Mouse (Mus musculus) MEL-GATA-1-ER (cell line): ENCODE data around the gene Actr2.
"Not testable (repeated sequence)": the region's sequence is repeated elsewhere in the genome, so short reads cannot be mapped to it uniquely, and the experiment has no call there.

Source experiments
- DNase-seq: peaks from one replicate; pipeline ENCODE4 v3.0.0-alpha.2; 2012; ENCODE audit warnings: low read depth; ENCODE audit errors: extremely low read depth

Gene Actr2

GRCm38 (mm10) chr11:20116701-20117100 lies 4.0 kb upstream of the Actr2 start:
- DNase-seq: no peak

GRCm38 (mm10) chr11:20116030-20116551 lies 3.4 kb upstream of the Actr2 start:
- DNase-seq: no peak

- peak; percentile 92 for DNase-seq
Observed at GRCm38 (mm10) chr11:20112006-20112740, 540 bp downstream of the Actr2 start.

- DNase-seq: no peak
Observed at GRCm38 (mm10) chr11:20108151-20108550, 4.6 kb downstream of the Actr2 start.

GRCm38 (mm10) chr11:20107683-20108082 lies 5.0 kb downstream of the Actr2 start:
- peak; percentile 24 for DNase-seq

GRCm38 (mm10) chr11:20106946-20107345 lies 5.8 kb downstream of the Actr2 start:
- no peak for DNase-seq

- DNase-seq: no peak
Observed at GRCm38 (mm10) chr11:20103949-20104348, 8.8 kb downstream of the Actr2 start.

GRCm38 (mm10) chr11:20086306-20086705 lies 26.4 kb downstream of the Actr2 start:
- no peak for DNase-seq

GRCm38 (mm10) chr11:20085635-20086034 lies 27.1 kb downstream of the Actr2 start:
- no peak for DNase-seq

- DNase-seq: no peak
Observed at GRCm38 (mm10) chr11:20075415-20075814, 37.3 kb downstream of the Actr2 start.

- no peak for DNase-seq
Observed at GRCm38 (mm10) chr11:20072826-20073225, 39.9 kb downstream of the Actr2 start.

- no peak for DNase-seq
Observed at GRCm38 (mm10) chr11:20072174-20072573, 40.5 kb downstream of the Actr2 start.

GRCm38 (mm10) chr11:20068346-20069004 lies 44.2 kb downstream of the Actr2 start:
- DNase-seq: peak; percentile 19

- no peak for DNase-seq
Observed at GRCm38 (mm10) chr11:20067521-20067920, 45.2 kb downstream of the Actr2 start.

- DNase-seq: no peak
Observed at GRCm38 (mm10) chr11:20066106-20066505, 46.6 kb downstream of the Actr2 start.

- DNase-seq: no peak
Observed at GRCm38 (mm10) chr11:20064926-20065325, 47.8 kb downstream of the Actr2 start.

GRCm38 (mm10) chr11:20064086-20064485 lies 48.6 kb downstream of the Actr2 start:
- DNase-seq: not testable (repeated sequence)

- not testable (repeated sequence) for DNase-seq
Observed at GRCm38 (mm10) chr11:20062801-20063200, 49.9 kb downstream of the Actr2 start.

- DNase-seq: no peak
Observed at GRCm38 (mm10) chr11:20059736-20060135, 53.0 kb downstream of the Actr2 start.

GRCm38 (mm10) chr11:20057429-20057828 lies 55.3 kb downstream of the Actr2 start:
- DNase-seq: no peak

- no peak for DNase-seq
Observed at GRCm38 (mm10) chr11:20056168-20056567, 56.5 kb downstream of the Actr2 start.

- no peak for DNase-seq
Observed at GRCm38 (mm10) chr11:20054617-20055016, 58.1 kb downstream of the Actr2 start.

- no peak for DNase-seq
Observed at GRCm38 (mm10) chr11:20053951-20054350, 58.8 kb downstream of the Actr2 start.
